Mouse (Mus musculus) midbrain, embryonic 13.5 days (tissue): ENCODE measurements around the gene Gm9767. TPM values are rescaled to one million over a fixed set of nuclear protein-coding genes. Genes with fewer than 3 reads are reported as not detected.
A peak's percentile ranks its signal among the peaks of the same experiment; 100 is the strongest.

Source experiments
- ATAC-seq: fragments of 200-750 bp; cut with Nextera tagmentation; 2 replicates; pipeline ENCODE4 v1.8.0; 2017; ENCODE audit warnings: mild to moderate bottlenecking, moderate TSS enrichment, moderate library complexity
- H3K27ac ChIP-seq: fragments of 300-500 bp; sonication (generic); 2 replicates; pipeline ENCODE4 v1.5.1; 2015; ENCODE audit warnings: inconsistent platforms, mild to moderate bottlenecking, moderate library complexity
- H3K27me3 ChIP-seq: fragments of 300-500 bp; sonication (generic); 2 replicates; pipeline ENCODE4 v1.6.1; 2015; ENCODE audit warnings: mild to moderate bottlenecking, inconsistent platforms
- H3K36me3 ChIP-seq: fragments of 300-500 bp; sonication (generic); 2 replicates; pipeline ENCODE4 v1.6.1; 2015; ENCODE audit warnings: mild to moderate bottlenecking, inconsistent platforms
- H3K4me1 ChIP-seq: fragments of 300-500 bp; sonication (generic); replicated peaks from 2 replicates; pipeline ENCODE4 v1.6.1; 2015; ENCODE audit warnings: inconsistent platforms
- H3K4me2 ChIP-seq: fragments of 300-500 bp; sonication (generic); replicated peaks from 2 replicates; pipeline ENCODE4 v1.6.1; 2015; ENCODE audit warnings: moderate library complexity, mild to moderate bottlenecking, inconsistent platforms
- H3K4me3 ChIP-seq: fragments of 300-500 bp; sonication (generic); replicated peaks from 2 replicates; pipeline ENCODE4 v1.5.1; 2015; ENCODE audit warnings: mild to moderate bottlenecking, inconsistent platforms
- H3K9ac ChIP-seq: fragments of 300-500 bp; sonication (generic); replicated peaks from 2 replicates; pipeline ENCODE4 v1.6.1; 2015; ENCODE audit warnings: mild to moderate bottlenecking, inconsistent platforms
- H3K9me3 ChIP-seq: fragments of 300-500 bp; sonication (generic); 2 replicates; pipeline ENCODE4 v1.6.1; 2016; ENCODE audit warnings: mild to moderate bottlenecking, inconsistent platforms
- WGBS: fragments of 180-500 bp; shearing (Covaris S2); methylation state at CpG from one replicate; pipeline ENCODE4 v1.1.7; 2015; 5-methylcytosine and 5-hydroxymethylcytosine counted together
- polyA plus RNA-seq: library from polyadenylated mRNA; unstranded; fragments of >200 nt; fragmentation: Nextera tagmentation; extraction: Ambion mirVana; gene quantifications from 2 replicates; pipeline ENCODE4 v1.2.1, GENCODE M21; 2015

The Gm9767 gene
- 1.3 and 1.5 TPM in 2 replicates for polyA plus RNA-seq

GRCm38 (mm10) chr10:26077671-26078481, at the start of gene Gm9767:
TSS of gene Gm9767 (plus strand) at chr10:26078255.
- WGBS, result 1% methylated on average over 49 of the region's 52 CpGs
- Histone ChIP-seq H3K4me1 (peaks cover 13% of the 10 kb centered on the region), H3K36me3 (no peaks in the 10 kb centered on the region), H3K9me3 (no peaks in the 10 kb centered on the region), H3K4me2 (peak within 1 kb of the TSS; percentile 79), H3K27me3 (no peaks in the 10 kb centered on the region), H3K27ac (peak within 1 kb of the TSS; percentile 71), H3K4me3 (peak within 1 kb of the TSS; percentile 87), H3K9ac (peak within 1 kb of the TSS; percentile 92)
- ATAC-seq, result peak; percentile 74

- Histone ChIP-seq H3K36me3 (0 out of 2 replicates have a peak, but pooled peaks cover 6% of the 10 kb centered on the region), H3K9me3 (no peaks in the 10 kb centered on the region), H3K9ac (no peak overlapping the region), H3K27me3 (no peaks in the 10 kb centered on the region), H3K4me2 (no peak overlapping the region), H3K4me1 (no peaks in the 10 kb centered on the region), H3K27ac (no peak overlapping the region), H3K4me3 (no peak overlapping the region)
- 92% methylated on average over 5 of the region's 5 CpGs for WGBS
- ATAC-seq, result no peak
These were observed 43.1 kb upstream of the Gm9767 start for GRCm38 (mm10) chr10:26034931-26035330.

GRCm38 (mm10) chr10:26051177-26051576, 26.9 kb upstream of the Gm9767 start:
- ATAC-seq, result no peak
- no peak overlapping the region for H3K9ac ChIP-seq
- no peaks in the 10 kb centered on the region for H3K4me1 ChIP-seq
- H3K4me3 ChIP-seq, result no peak overlapping the region
- no peaks in the 10 kb centered on the region for H3K36me3 ChIP-seq
- no peaks in the 10 kb centered on the region for H3K9me3 ChIP-seq
- H3K27me3 ChIP-seq, result no peaks in the 10 kb centered on the region
- no peak overlapping the region for H3K4me2 ChIP-seq
- H3K27ac ChIP-seq, result no peak overlapping the region
- WGBS, result 96% methylated on average over 2 of the region's 2 CpGs

- Histone ChIP-seq H3K4me3 (no peak overlapping the region), H3K27ac (no peak overlapping the region), H3K9me3 (no peaks in the 10 kb centered on the region), H3K4me2 (no peak overlapping the region), H3K36me3 (peaks cover 4% of the 10 kb centered on the region; the same call in 1 of the 2 replicates), H3K9ac (no peak overlapping the region), H3K27me3 (no peaks in the 10 kb centered on the region), H3K4me1 (no peaks in the 10 kb centered on the region)
- 87% methylated on average over 3 of the region's 3 CpGs for WGBS
- no peak for ATAC-seq
These were observed 18.3 kb upstream of the Gm9767 start for GRCm38 (mm10) chr10:26059662-26060307.

GRCm38 (mm10) chr10:26063071-26063470, 15.0 kb upstream of the Gm9767 start:
- Histone ChIP-seq H3K4me1 (no peaks in the 10 kb centered on the region), H3K4me3 (no peak overlapping the region), H3K9ac (no peak overlapping the region), H3K4me2 (no peak overlapping the region), H3K27me3 (no peaks in the 10 kb centered on the region), H3K36me3 (peaks cover 2% of the 10 kb centered on the region), H3K9me3 (no peaks in the 10 kb centered on the region), H3K27ac (no peak overlapping the region)
- WGBS, result 94% methylated on average over 4 of the region's 4 CpGs
- no peak for ATAC-seq

GRCm38 (mm10) chr10:26071986-26072385, 6.1 kb upstream of the Gm9767 start:
- H3K27ac ChIP-seq, result no peak overlapping the region
- WGBS, result 82% methylated on average over 5 of the region's 5 CpGs
- no peaks in the 10 kb centered on the region for H3K27me3 ChIP-seq
- H3K4me2 ChIP-seq, result no peak overlapping the region
- H3K9me3 ChIP-seq, result no peaks in the 10 kb centered on the region
- ATAC-seq, result no peak
- H3K9ac ChIP-seq, result no peak overlapping the region
- H3K4me1 ChIP-seq, result peaks cover 20% of the 10 kb centered on the region
- peaks cover 7% of the 10 kb centered on the region for H3K36me3 ChIP-seq
- no peak overlapping the region for H3K4me3 ChIP-seq

GRCm38 (mm10) chr10:26076949-26077348, 1.1 kb upstream of the Gm9767 start:
- Histone ChIP-seq H3K36me3 (no peaks in the 10 kb centered on the region), H3K27ac (no peak overlapping the region), H3K4me1 (peaks cover 13% of the 10 kb centered on the region), H3K4me2 (peak overlapping the region; percentile 79), H3K4me3 (peak overlapping the region; percentile 87), H3K9ac (no peak overlapping the region; the same call in 1 of the 2 replicates), H3K27me3 (no peaks in the 10 kb centered on the region), H3K9me3 (no peaks in the 10 kb centered on the region)
- no peak for ATAC-seq
- WGBS, result 80% methylated on average over 9 of the region's 9 CpGs

GRCm38 (mm10) chr10:26078521-26079142, 577 bp downstream of the Gm9767 start, which contains the start of gene Tmem200a:
TSS of gene Tmem200a (minus strand) at chr10:26079052.
- Histone ChIP-seq H3K4me1 (peaks cover 13% of the 10 kb centered on the region), H3K36me3 (no peaks in the 10 kb centered on the region), H3K9ac (peak within 1 kb of the TSS; percentile 92), H3K27me3 (no peaks in the 10 kb centered on the region), H3K4me2 (peak within 1 kb of the TSS; percentile 79), H3K27ac (peak within 1 kb of the TSS; percentile 71), H3K4me3 (peak within 1 kb of the TSS; percentile 87), H3K9me3 (no peaks in the 10 kb centered on the region)
- ATAC-seq, result peak; percentile 93
- under 1% methylated on average over 45 of the region's 46 CpGs for WGBS

- Histone ChIP-seq H3K4me3 (no peak overlapping the region), H3K4me2 (no peak overlapping the region), H3K9ac (no peak overlapping the region), H3K9me3 (no peaks in the 10 kb centered on the region), H3K27me3 (no peaks in the 10 kb centered on the region), H3K4me1 (peaks cover 13% of the 10 kb centered on the region), H3K36me3 (no peaks in the 10 kb centered on the region), H3K27ac (no peak overlapping the region)
- WGBS, result 83% methylated on average over 3 of the region's 3 CpGs
- ATAC-seq, result no peak
These were observed 1.6 kb downstream of the Gm9767 start for GRCm38 (mm10) chr10:26079678-26080077.

GRCm38 (mm10) chr10:26082081-26082480, 4.0 kb downstream of the Gm9767 start:
- Histone ChIP-seq H3K9me3 (no peaks in the 10 kb centered on the region), H3K4me1 (no peaks in the 10 kb centered on the region), H3K27ac (no peak overlapping the region), H3K9ac (no peak overlapping the region), H3K4me2 (no peak overlapping the region), H3K36me3 (no peaks in the 10 kb centered on the region), H3K4me3 (no peak overlapping the region), H3K27me3 (no peaks in the 10 kb centered on the region)
- no peak for ATAC-seq
- 65% methylated on average over 4 of the region's 4 CpGs for WGBS

- no peaks in the 10 kb centered on the region for H3K9me3 ChIP-seq
- no peaks in the 10 kb centered on the region for H3K27me3 ChIP-seq
These were observed 25.4 kb downstream of the Gm9767 start for GRCm38 (mm10) chr10:26103330-26103982.

More at GRCm38 (mm10) chr10:26103330-26103982, 25.4 kb downstream of the Gm9767 start:
- Histone ChIP-seq H3K9ac (no peak overlapping the region), H3K4me3 (no peak overlapping the region), H3K4me1 (no peaks in the 10 kb centered on the region), H3K36me3 (no peaks in the 10 kb centered on the region), H3K4me2 (no peak overlapping the region), H3K27ac (no peak overlapping the region)
- 85% methylated on average over 3 of the region's 3 CpGs for WGBS
- ATAC-seq, result no peak
